Mouse (Mus musculus) regulatory T cell (primary cell): Measurements from ENCODE around the gene Trim23.
"Not testable (repeated sequence)": the region's sequence is repeated elsewhere in the genome, so short reads cannot be mapped to it uniquely, and the experiment has no call there.

Source experiments
- in situ Hi-C: fragments of 300-600 bp; cut with MboI, MseI; formaldehyde crosslinking; loops from one replicate; pipeline ENCODE4 v1.15.1; 2025; ENCODE audit warnings: high pct_unique_total_duplicates

Gene Trim23

GRCm38 (mm10) chr13:104178650-104179121 lies at the start of gene Trim23:
TSS of gene Trim23 (plus strand) at chr13:104178797.
- in situ Hi-C loops: loop anchor here (5.0 kb wide), 1 partner anchor 44 kb away; no protein-coding TSS in a partner anchor

- in situ Hi-C loops: no loop called here
Observed at GRCm38 (mm10) chr13:104132561-104132960, 46.0 kb upstream of the Trim23 start.

DNA sequence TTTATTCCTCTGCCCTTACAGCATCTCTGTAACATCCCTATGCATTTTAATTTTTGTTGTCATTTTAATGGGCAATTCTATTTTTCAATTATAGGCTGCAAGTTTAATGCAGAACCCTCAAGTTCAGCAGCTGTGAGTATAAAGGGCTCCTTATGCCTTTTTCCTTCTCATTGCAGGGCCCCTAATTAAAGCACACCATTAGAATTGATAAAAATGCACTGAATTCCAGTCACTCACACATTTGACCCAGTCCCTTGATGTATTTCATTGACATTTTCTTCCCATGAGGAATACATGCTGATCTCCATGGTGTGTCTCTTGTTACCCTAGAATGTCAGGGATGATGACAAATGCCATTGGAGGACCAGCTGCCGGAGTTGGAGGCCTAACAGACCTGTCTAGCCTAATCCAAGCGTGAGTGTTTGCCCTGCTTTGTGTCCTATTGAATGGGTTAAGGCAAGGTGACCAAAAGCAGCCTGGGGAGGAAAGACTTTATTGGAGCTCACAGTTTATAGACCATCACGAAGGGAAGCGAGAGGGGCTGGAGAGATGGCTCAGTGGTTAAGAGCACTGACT lies 44.0 kb upstream of the Trim23 start:
- in situ Hi-C loops: no loop called here

GRCm38 (mm10) chr13:104139369-104140209 lies 39.0 kb upstream of the Trim23 start:
- in situ Hi-C loops: no loop called here

- in situ Hi-C loops: no loop called here
Observed at GRCm38 (mm10) chr13:104144871-104145270, 33.7 kb upstream of the Trim23 start.

GRCm38 (mm10) chr13:104145646-104146045 lies 33.0 kb upstream of the Trim23 start:
- in situ Hi-C loops: no loop called here

DNA sequence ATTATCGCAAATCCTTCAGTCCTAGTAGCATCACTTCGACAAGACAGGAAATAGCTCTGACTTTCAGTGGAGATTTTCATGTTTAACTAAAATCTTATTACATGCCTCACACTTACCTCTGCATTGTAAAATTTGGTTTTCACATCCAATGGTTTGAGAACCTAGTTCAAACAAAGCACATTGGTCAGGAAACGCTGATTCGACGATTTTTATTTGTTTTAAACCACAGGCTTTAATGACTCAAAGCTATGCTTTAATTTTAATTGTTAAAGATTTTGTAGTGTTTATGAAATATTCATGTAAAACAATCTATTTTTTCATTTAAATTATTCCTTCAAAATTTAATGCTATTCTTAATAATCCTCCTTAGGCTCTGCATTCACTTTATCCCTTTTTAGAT lies 24.4 kb upstream of the Trim23 start:
- in situ Hi-C loops: no loop called here

DNA sequence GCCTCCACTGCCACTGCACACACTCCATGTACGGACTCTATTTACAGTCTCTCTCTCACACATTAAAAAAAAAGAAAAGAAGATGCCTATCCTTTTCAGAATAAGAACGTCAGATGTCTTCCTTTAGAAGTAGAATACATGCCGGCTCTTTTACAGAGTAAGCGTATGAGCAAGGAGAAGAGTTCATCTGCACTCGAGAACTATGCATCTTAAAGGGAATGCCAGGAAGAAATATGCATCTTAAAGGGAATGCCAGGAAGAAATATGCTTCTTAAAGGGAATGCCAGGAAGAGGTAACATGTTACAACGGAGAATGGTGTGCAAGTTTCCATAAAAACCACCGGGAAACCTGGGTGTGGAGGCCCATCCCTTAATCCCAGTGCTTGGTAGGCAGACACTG lies 23.5 kb upstream of the Trim23 start:
- in situ Hi-C loops: no loop called here

GRCm38 (mm10) chr13:104155686-104156085 lies 22.9 kb upstream of the Trim23 start:
- in situ Hi-C loops: no loop called here

DNA sequence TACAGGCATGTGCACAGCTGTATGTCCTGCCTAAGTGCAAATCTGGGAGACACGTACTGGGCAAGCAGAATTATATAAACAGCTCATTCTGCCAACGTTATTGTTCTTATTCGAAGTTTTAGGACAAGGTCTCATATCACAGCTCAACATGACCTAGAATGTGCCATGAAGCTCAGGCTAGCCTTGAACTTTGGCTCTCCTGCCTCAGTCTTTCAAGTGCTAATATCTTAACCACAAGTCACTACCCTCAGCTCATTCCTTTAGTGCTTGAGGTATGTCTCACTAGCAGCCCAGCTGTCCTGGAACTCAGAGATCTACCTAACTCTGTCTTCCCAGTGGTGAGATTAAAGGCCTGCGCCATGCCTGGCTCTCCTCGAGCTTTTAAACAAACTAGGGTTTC lies 6.9 kb upstream of the Trim23 start:
- in situ Hi-C loops: no loop called here

GRCm38 (mm10) chr13:104172498-104172897 lies 6.1 kb upstream of the Trim23 start:
- in situ Hi-C loops: no loop called here

- in situ Hi-C loops: loop anchor here (5.0 kb wide), 1 partner anchor 45 kb away; no protein-coding TSS in a partner anchor
Observed at GRCm38 (mm10) chr13:104176874-104177273, 1.7 kb upstream of the Trim23 start.

DNA sequence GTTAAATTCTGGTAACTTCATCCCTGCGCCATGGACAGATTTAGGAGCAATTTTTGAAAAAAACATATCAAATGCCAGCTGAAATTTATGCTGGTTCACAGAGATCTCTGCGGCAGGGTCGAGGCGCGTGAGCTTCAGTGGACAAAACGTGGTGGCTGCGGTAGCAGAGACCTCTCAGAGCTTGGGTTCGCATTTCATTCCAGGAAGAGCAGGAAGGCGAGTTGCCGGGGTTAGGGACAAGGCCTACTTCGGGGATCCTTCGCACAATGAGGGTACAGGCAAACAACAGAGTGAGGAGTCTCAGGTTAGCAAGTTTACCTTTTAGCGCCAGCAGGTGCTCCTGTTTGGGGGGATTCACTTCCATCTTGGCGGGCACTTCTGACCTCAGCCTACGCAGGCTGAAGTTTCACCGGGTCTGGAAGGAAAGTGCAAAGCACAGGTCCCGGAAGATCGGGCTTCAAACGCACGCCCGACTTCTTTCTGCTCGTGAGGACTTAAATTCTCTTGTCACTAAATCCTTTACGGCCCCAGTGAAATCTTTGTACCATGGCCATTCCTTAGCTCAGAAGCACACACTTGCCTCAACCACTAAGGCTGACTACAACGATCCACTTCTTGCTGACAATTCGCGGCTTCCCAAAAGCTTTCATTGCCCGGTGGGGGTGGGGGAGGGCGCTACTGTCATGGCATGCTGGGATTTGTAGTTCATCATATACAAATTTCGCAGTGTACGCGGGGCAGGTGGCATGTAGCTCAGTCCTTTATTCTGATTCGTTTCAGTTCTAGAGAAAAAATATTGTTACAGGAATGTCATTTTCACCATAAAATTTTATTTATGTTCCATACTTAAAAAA lies 574 bp upstream of the Trim23 start, which contains the start of gene Trappc13:
TSS of gene Trappc13 (minus strand) at position 674 of the 854 bp plus-strand sequence.
- in situ Hi-C loops: loop anchor here (5.0 kb wide), 1 partner anchor 44 kb away; no protein-coding TSS in a partner anchor

- in situ Hi-C loops: loop anchor here (5.0 kb wide), 1 partner anchor 43 kb away; no protein-coding TSS in a partner anchor
Observed at GRCm38 (mm10) chr13:104179176-104179888, 735 bp downstream of the Trim23 start.

- in situ Hi-C loops: no loop called here
Observed at GRCm38 (mm10) chr13:104187357-104187756, 8.8 kb downstream of the Trim23 start.

DNA sequence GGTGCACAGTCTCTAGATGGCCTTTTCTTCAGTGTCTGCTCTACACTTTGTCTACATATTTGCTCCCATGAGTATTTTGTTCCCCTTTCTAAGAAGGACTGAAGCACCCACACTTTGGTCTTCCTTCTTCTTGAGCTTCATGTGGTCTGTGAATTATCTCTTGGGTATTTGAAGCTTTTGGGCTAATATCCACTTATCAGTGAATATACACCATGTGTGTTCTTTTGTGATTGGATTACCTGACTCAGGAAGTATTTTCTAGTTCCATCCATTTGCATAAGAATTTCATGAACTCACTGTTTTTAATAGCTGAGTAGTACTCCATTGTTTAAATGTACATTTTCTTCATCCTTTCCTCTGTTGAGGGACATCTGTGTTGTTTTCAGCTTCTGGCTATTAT lies 17.3 kb downstream of the Trim23 start:
- in situ Hi-C loops: not testable (repeated sequence)

DNA sequence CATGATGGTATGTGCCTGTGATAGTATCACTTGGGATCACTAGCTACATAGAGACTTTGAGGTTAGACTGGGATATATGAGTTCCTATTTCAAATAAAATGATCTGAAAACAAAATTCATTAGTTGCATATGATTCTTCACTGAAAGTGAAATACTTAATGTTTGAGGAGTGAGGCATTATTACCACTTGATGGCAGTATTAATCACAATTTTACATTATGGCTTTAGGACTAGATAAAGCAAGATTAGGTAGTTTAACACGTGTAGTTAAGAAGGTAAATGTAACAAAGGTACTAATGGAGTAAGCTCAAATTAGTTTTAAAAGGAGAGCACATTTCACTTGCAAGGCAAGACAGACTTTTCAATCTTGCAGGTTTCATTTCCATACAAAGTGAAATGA lies 25.7 kb downstream of the Trim23 start:
- in situ Hi-C loops: no loop called here

DNA sequence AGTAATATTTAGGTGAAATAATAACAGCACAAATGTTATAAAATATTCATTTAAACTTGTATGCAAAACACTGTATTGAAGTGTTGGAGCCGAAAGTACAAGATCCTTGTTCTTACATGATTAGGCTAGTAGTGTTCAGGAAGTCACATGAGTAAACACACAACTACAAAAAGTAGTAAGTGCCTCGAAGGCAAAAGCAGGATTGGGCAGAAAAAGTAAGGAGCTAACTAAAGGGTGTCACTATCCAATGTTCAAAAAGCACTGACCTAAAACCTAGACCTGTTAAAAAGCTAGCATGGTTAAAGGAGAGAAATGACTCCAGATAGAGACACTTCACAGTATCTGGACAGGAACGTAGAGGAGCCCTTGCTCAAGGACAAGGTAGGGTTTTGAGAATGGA lies 48.9 kb downstream of the Trim23 start:
- in situ Hi-C loops: no loop called here

- in situ Hi-C loops: no loop called here
Observed at GRCm38 (mm10) chr13:104228384-104229066, 49.9 kb downstream of the Trim23 start, which contains the start of the genes Cenpk and Ppwd1. TSS of gene Cenpk (plus strand) at chr13:104228611. TSS of gene Ppwd1 (minus strand) at chr13:104228843.

DNA sequence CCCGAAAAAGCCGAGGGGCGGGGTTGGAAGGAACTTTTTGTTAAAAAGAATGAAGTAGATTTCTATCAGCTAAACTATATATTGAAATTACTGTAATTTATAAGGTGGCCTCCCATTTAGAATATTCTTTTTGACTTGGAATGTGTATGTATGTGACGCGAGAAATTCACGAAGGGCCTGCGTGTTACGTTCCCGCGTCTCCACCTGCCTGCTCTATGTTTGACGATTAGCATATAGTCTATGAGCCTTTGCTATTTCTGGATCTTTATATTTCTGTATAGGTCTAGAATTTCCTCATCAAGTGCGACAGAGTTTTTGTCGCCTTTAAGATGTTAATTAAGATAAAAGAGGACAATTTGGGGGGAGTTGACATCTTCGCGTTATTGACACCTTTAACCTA lies 50.6 kb downstream of the Trim23 start:
- in situ Hi-C loops: no loop called here
